Mouse (Mus musculus): ENCODE measurements at regions not wholly inside any gene's neighbourhood (a gene's known extent, or its start where the extent isn't known, plus 50 kb on each side); places are given as distances from the start of the nearest gene placed in this dataset.

GRCm38 (mm10) chrX:135069448-135069847, 60.4 kb upstream of the Zmat1 start:
- TF ChIP-seq CTCF (IDR thresholded peaks at IDR 0.05; ENCODE audit: control insufficient read depth, insufficient read depth, insufficient replicate concordance, low read depth, low read length) (no peak), POLR2A (IDR thresholded peaks at IDR 0.05; ENCODE audit: control insufficient read depth, low read depth, low read length) (no peak)

All from testis, adult 2 months (tissue).